Mouse (Mus musculus) MEL (cell line): ENCODE results near the gene Grip1. TPM values are rescaled to one million over a fixed set of nuclear protein-coding genes. Genes with fewer than 3 reads are reported as not detected.

Source experiments
- DNase-seq: peaks from one replicate; pipeline ENCODE4 v3.0.0; 2011; ENCODE audit warnings: low read depth, low spot score
- H3K27ac ChIP-seq: 2 replicates; pipeline ENCODE4 v1.5.1; 2012; ENCODE audit warnings: low read depth, mild to moderate bottlenecking, control low read depth, low read length, moderate library complexity; ENCODE audit not compliant: control insufficient read depth
- H3K27me3 ChIP-seq, 2 experiments: fragments of 150-350 bp in 1 of 2; sonication (generic) in 1 of 2; 2 replicates each; pipeline ENCODE4 v1.6.1; 2012; ENCODE audit warnings: low read length in 2 of 2, mild to moderate bottlenecking in 2 of 2, improper control_type of control experiment in 1 of 2, moderate library complexity in 1 of 2; ENCODE audit not compliant: insufficient read depth in 2 of 2, control insufficient read depth in 1 of 2
- H3K36me3 ChIP-seq, 2 experiments: 2 replicates each; pipeline ENCODE4 v1.6.1; 2012 to 2014; ENCODE audit warnings: low read length in 2 of 2, improper control_type of control experiment in 1 of 2, inconsistent platforms in 1 of 2, mild to moderate bottlenecking in 1 of 2; ENCODE audit not compliant: insufficient read depth in 2 of 2, control insufficient read depth in 1 of 2
- H3K4me1 ChIP-seq, 2 experiments: fragments of 150-350 bp in 1 of 2; sonication (generic) in 1 of 2; 2 replicates each; pipeline ENCODE4 v1.6.1; 2012; ENCODE audit warnings: low read length in 2 of 2, improper control_type of control experiment in 1 of 2, mild to moderate bottlenecking in 1 of 2; ENCODE audit not compliant: insufficient read depth in 2 of 2, control insufficient read depth in 1 of 2
- H3K4me3 ChIP-seq, 2 experiments: fragments of 150-350 bp in 1 of 2; sonication (generic) in 1 of 2; 2 replicates each; pipeline ENCODE4 v1.5.1; 2012; ENCODE audit warnings: low read depth in 2 of 2, low read length in 2 of 2, mild to moderate bottlenecking in 2 of 2, moderate library complexity in 2 of 2, control low read depth in 1 of 2, improper control_type of control experiment in 1 of 2; ENCODE audit not compliant: control insufficient read depth in 1 of 2, insufficient read depth in 1 of 2
- H3K79me2 ChIP-seq: 2 replicates; pipeline ENCODE4 v1.6.1; 2012; ENCODE audit warnings: mild to moderate bottlenecking, low read length, moderate library complexity; ENCODE audit not compliant: control insufficient read depth, poor library complexity, insufficient read depth
- H3K9ac ChIP-seq: 2 replicates; pipeline ENCODE4 v1.6.1; 2012; ENCODE audit warnings: low read depth, mild to moderate bottlenecking, control low read depth, low read length, moderate library complexity; ENCODE audit not compliant: control insufficient read depth, poor library complexity, severe bottlenecking
- H3K9me3 ChIP-seq: fragments of 150-350 bp; sonication (generic); replicated peaks from 2 replicates; pipeline ENCODE4 v1.6.1; 2012; ENCODE audit warnings: mild to moderate bottlenecking, low read length, improper control_type of control experiment, moderate library complexity; ENCODE audit not compliant: insufficient read depth
- BHLHE40 ChIP-seq: IDR thresholded peaks from 2 replicates; pipeline ENCODE4 v1.6.1; 2012; ENCODE audit warnings: low read depth, mild to moderate bottlenecking, inconsistent platforms, low read length, improper control_type of control experiment, borderline replicate concordance
- CHD1 ChIP-seq: IDR thresholded peaks from 2 replicates; pipeline ENCODE4 v1.6.1; 2012; ENCODE audit warnings: low read depth, mild to moderate bottlenecking, inconsistent platforms, low read length, improper control_type of control experiment
- E2F4 ChIP-seq: IDR thresholded peaks from 2 replicates; pipeline ENCODE4 v1.6.1; 2011; ENCODE audit warnings: low read depth, low read length, improper control_type of control experiment, borderline replicate concordance
- GATA1 ChIP-seq: IDR thresholded peaks from 2 replicates; pipeline ENCODE4 v1.6.1; 2011; ENCODE audit warnings: low read depth, low read length, improper control_type of control experiment
- HCFC1 ChIP-seq: IDR thresholded peaks from 2 replicates; pipeline ENCODE4 v1.6.1; 2012; ENCODE audit warnings: low read depth, mild to moderate bottlenecking, inconsistent platforms, low read length, improper control_type of control experiment, moderate library complexity
- MAZ ChIP-seq: IDR thresholded peaks from 2 replicates; pipeline ENCODE4 v1.6.1; 2012; ENCODE audit warnings: low read depth, mild to moderate bottlenecking, inconsistent platforms, low read length, improper control_type of control experiment
- MXI1 ChIP-seq: IDR thresholded peaks from 2 replicates; pipeline ENCODE4 v1.6.1; 2011; ENCODE audit warnings: mild to moderate bottlenecking, low read depth, low read length, improper control_type of control experiment
- MYB ChIP-seq: IDR thresholded peaks from 2 replicates; pipeline ENCODE4 v1.6.1; 2011; ENCODE audit warnings: mild to moderate bottlenecking, low read depth, low read length, improper control_type of control experiment
- NRF1 ChIP-seq: IDR thresholded peaks from 2 replicates; pipeline ENCODE4 v1.6.1; 2014; ENCODE audit warnings: low read depth, mild to moderate bottlenecking, inconsistent platforms, low read length, improper control_type of control experiment, moderate library complexity; ENCODE audit not compliant: poor library complexity, insufficient read depth, severe bottlenecking
- POLR2AphosphoS2 ChIP-seq: IDR thresholded peaks from 2 replicates; pipeline ENCODE4 v1.6.1; 2011; ENCODE audit warnings: low read length, improper control_type of control experiment
- POLR2AphosphoS5 ChIP-seq: IDR thresholded peaks from 2 replicates; pipeline ENCODE4 v1.6.1; 2012; ENCODE audit warnings: low read depth, borderline replicate concordance, mild to moderate bottlenecking, inconsistent platforms, low read length, moderate library complexity, mixed read lengths
- RAD21 ChIP-seq: IDR thresholded peaks from 2 replicates; pipeline ENCODE4 v1.6.1; 2011; ENCODE audit warnings: mild to moderate bottlenecking, low read depth, low read length, improper control_type of control experiment
- RCOR1 ChIP-seq: IDR thresholded peaks from 2 replicates; pipeline ENCODE4 v1.6.1; 2012; ENCODE audit warnings: low read depth, mild to moderate bottlenecking, inconsistent platforms, low read length, improper control_type of control experiment
- SIN3A ChIP-seq: IDR thresholded peaks from 2 replicates; pipeline ENCODE4 v1.6.1; 2012; ENCODE audit warnings: low read length, improper control_type of control experiment, inconsistent platforms
- SMC3 ChIP-seq: IDR thresholded peaks from 2 replicates; pipeline ENCODE4 v1.6.1; 2011; ENCODE audit warnings: low read depth, low read length, improper control_type of control experiment
- TCF12 ChIP-seq: IDR thresholded peaks from 2 replicates; pipeline ENCODE4 v1.6.1; 2014; ENCODE audit warnings: low read depth, mild to moderate bottlenecking, inconsistent platforms, low read length, improper control_type of control experiment, moderate library complexity
- UBTF ChIP-seq: IDR thresholded peaks from 2 replicates; pipeline ENCODE4 v1.6.1; 2012; ENCODE audit warnings: low read depth, mild to moderate bottlenecking, inconsistent platforms, low read length, improper control_type of control experiment, moderate library complexity, borderline replicate concordance; ENCODE audit not compliant: insufficient read depth
- USF2 ChIP-seq, 2 experiments: IDR thresholded peaks; 2 replicates each; pipeline ENCODE4 v1.6.1; 2011 to 2012; ENCODE audit warnings: improper control_type of control experiment in 2 of 2, low read length in 2 of 2, borderline replicate concordance in 1 of 2, inconsistent platforms in 1 of 2, low read depth in 1 of 2, mild to moderate bottlenecking in 1 of 2; ENCODE audit not compliant: insufficient read depth in 1 of 2
- ZC3H11A ChIP-seq: IDR thresholded peaks from 2 replicates; pipeline ENCODE4 v1.6.1; 2012; ENCODE audit warnings: low read depth, mild to moderate bottlenecking, inconsistent platforms, low read length, improper control_type of control experiment
- ZMIZ1 ChIP-seq: IDR thresholded peaks from 2 replicates; pipeline ENCODE4 v1.6.1; 2012; ENCODE audit warnings: low read depth, mild to moderate bottlenecking, inconsistent platforms, low read length, improper control_type of control experiment, moderate library complexity
- polyA plus RNA-seq, 2 experiments: library from polyadenylated mRNA; stranded (reverse) in 1 of 2; unstranded in 1 of 2; fragments of >175 nt in 1 of 2; fragments of >200 nt in 1 of 2; gene quantifications; 2 replicates each; pipeline versions ENCODE4 v1.2.1 to v1.2.4; 2012; ENCODE audit warnings: low replicate concordance in 2 of 2, low read depth in 1 of 2; ENCODE audit not compliant: insufficient read length in 2 of 2, insufficient read depth in 1 of 2, missing spikeins in 1 of 2
- total RNA-seq: library from RNA; depleted of rRNA; stranded (reverse); fragments of 300-350 nt; gene quantifications from 2 replicates; pipeline ENCODE4 v1.2.3, GENCODE M21; 2012

The Grip1 gene
- total and polyA plus RNA-seq, 3 experiments = 0.04 TPM; not detected in 2

GRCm38 (mm10) chr10:119816001-119816400 is 362.4 kb downstream of the Grip1 start:
- TF ChIP-seq MYB (no peak), ZMIZ1 (no peak), SMC3 (no peak)
- TF ChIP-seq, all 39 proteins: peak for 0
- Histone ChIP-seq H3K4me1 (no peaks in the 10 kb centered on the region), H3K27ac (no peak overlapping the region), H3K9ac (no peak overlapping the region), H3K79me2 (no peaks in the 10 kb centered on the region), H3K27me3 (no peaks in the 10 kb centered on the region), H3K4me3 (no peak overlapping the region), H3K9me3 (no peaks in the 10 kb centered on the region), H3K36me3 (no peaks in the 10 kb centered on the region)
- DNase-seq = no peak

- no peak for TF ChIP-seq MXI1
- no peak for TF ChIP-seq POLR2AphosphoS2
- TF ChIP-seq UBTF = no peak
- TF ChIP-seq SIN3A = no peak
- TF ChIP-seq USF2 (IDR thresholded peaks at IDR 0.05; ENCODE audit: borderline replicate concordance in 1 of 2, insufficient read depth in 1 of 2, low read depth in 1 of 2, low read length in 2 of 2) = no peak
- TF ChIP-seq POLR2AphosphoS5 = no peak
- no peak for TF ChIP-seq HCFC1
- no peak for TF ChIP-seq ZC3H11A
- no peak for TF ChIP-seq MAZ
- DNase-seq = no peak
- Histone ChIP-seq H3K4me3 (no peak overlapping the region), H3K4me1 (no peaks in the 10 kb centered on the region), H3K9me3 (no peaks in the 10 kb centered on the region), H3K79me2 (no peaks in the 10 kb centered on the region), H3K27me3 (no peaks in the 10 kb centered on the region), H3K36me3 (no peaks in the 10 kb centered on the region), H3K27ac (no peak overlapping the region), H3K9ac (no peak overlapping the region)
Observed at GRCm38 (mm10) chr10:119818381-119818780, 364.8 kb downstream of the Grip1 start.

- no peak for DNase-seq
- Histone ChIP-seq H3K9ac (no peak overlapping the region), H3K9me3 (no peaks in the 10 kb centered on the region), H3K27ac (no peak overlapping the region), H3K4me1 (no peaks in the 10 kb centered on the region), H3K4me3 (no peak overlapping the region), H3K27me3 (no peaks in the 10 kb centered on the region), H3K36me3 (no peaks in the 10 kb centered on the region), H3K79me2 (no peaks in the 10 kb centered on the region)
- no peak for TF ChIP-seq RCOR1
- TF ChIP-seq POLR2AphosphoS2 = no peak
- TF ChIP-seq RAD21 = no peak
- TF ChIP-seq USF2 (IDR thresholded peaks at IDR 0.05; ENCODE audit: borderline replicate concordance in 1 of 2, insufficient read depth in 1 of 2, low read depth in 1 of 2, low read length in 2 of 2) = no peak
- TF ChIP-seq CHD1 = no peak
- TF ChIP-seq GATA1 = no peak
- no peak for TF ChIP-seq E2F4
- TF ChIP-seq NRF1 = no peak
- no peak for TF ChIP-seq BHLHE40
- no peak for TF ChIP-seq TCF12
- TF ChIP-seq MYB = no peak
Observed at GRCm38 (mm10) chr10:119819102-119819681, 365.6 kb downstream of the Grip1 start.
